Mouse (Mus musculus) hematopoietic stem cell, adult 5-6 weeks (primary cell): ENCODE data around the gene Dus1l. TPM values are rescaled to one million over a fixed set of nuclear protein-coding genes. Genes with fewer than 3 reads are reported as not detected.

Source experiments
- ATAC-seq, 2 experiments: fragments of 125-278 bp in 1 of 2; replicated peaks in 1 of 2; 2 replicates each; pipeline ENCODE4 v1.8.0; 2016 to 2017; ENCODE audit warnings: inconsistent platforms in 2 of 2, mild to moderate bottlenecking in 2 of 2, moderate number of reproducible peaks in 2 of 2, low read depth in 1 of 2, moderate TSS enrichment in 1 of 2; ENCODE audit not compliant: low FRiP score in 2 of 2, poor library complexity in 2 of 2, severe bottlenecking in 2 of 2, insufficient read depth in 1 of 2, low TSS enrichment in 1 of 2
- total RNA-seq: library from RNA; stranded (forward); fragments of 172-1452, 232-1000 nt; gene quantifications from 2 replicates; pipeline ENCODE4 v1.2.3, GENCODE M21; 2017

The Dus1l gene
- total RNA-seq, 1 experiment from 2014 or later = 28.9 TPM

DNA sequence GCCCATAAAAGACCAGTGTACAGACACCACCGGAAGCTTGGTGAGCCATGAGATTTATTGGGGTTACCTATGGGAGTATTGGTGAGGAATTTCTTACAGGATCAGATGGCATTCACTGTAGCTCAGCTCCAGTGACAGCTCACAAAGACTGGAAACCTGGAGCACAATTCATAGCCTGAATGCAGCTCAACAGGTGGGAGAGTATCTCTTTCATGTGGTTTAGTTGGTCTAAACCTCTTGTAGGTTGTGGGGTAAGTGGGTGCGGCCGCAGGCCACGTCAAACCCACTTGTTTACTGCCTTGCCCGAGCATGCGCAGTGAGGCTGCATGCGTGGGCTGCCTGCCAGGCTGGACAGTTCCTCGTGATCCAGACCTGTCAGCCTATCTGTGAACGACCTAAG is 36.0 kb downstream of the Dus1l start:
- no peak for ATAC-seq

DNA sequence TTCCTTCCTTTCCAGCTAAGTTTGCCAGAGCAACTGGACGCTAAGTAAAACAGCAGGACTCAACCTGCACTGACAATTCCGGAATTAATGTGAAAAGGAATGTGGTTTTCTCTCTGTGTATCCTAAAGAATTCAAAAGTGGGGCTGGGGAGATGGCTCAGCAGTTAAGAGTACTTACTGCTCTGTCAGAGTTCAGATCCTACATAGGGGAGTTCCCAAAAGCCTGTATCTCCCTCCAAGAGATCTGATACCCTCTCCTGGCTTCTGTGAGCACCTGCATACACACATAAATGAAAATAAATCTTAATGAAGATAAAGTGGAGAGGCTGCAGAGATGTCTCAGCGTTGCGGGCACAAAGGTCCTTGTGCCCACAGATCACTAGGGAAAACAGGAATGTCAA is 44.6 kb downstream of the Dus1l start:
- no peak for ATAC-seq

DNA sequence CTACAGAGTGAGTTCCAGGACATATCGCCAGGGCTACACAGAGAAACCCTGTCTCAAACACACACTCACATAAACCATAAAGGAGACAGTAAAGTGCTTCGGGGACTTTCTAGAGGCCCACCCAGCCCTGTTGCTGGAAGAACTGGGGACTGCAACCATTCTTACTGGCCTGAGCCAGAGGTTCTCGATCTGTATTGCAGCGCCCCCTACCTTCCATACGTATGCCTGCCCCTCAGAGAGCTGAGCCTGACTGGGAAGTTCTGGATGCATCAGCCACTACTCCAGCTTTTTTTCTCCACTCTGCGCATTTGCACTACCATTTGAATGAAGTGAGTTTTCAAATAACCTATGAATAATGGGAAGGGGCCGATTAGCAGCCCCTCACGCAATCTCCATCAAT is 46.8 kb downstream of the Dus1l start:
- ATAC-seq = peak; percentile 59 to 80; a peak in 3 of 4 replicates

DNA sequence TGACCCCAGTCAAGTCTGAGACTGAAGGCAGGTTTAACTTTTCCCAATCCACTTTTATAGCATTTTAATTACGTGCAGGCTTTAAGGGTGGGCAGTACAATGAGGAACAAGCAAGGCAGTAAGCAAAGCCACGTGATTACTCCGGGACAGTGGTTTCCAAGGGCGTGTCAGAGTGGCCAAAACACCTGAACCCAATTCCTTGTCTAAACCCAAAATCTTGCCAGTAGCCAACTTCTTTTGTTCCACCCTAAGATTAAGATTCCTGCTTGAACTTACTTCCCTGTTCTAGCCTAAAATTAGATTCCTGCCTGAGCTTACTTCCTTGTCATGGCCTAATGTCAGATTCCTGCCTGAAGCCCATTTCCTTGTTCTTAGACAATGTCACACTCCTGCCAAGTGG is 48.2 kb downstream of the Dus1l start:
- no peak for ATAC-seq

DNA sequence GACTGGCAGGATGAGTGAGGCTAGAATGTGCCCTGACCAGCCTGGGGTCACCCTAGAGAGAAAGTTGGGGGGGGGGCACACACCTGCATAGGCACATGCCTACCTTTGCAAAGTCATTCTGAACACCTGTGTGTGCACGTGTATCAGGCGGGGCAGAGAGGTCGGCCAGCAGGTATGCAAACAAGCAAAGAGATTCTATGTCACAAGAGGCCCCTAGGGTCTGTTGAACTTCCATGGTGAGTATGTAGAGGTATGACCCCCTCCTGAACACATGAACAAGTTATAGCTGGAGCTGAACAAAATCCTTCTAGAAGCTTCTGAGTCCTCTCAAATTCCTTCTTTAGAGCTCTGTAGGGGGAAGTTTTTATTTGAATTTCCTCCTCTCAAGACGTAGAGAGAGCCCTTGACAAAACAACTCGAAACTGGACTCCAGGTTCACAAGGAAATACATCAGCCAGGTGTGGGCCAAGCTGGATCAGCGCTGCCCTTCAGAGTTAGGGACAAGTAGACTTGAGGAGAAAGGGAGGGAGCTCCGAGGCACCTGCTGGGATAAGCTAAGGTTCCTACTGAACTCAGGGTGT is 52.0 kb downstream of the Dus1l start:
- ATAC-seq = no peak

DNA sequence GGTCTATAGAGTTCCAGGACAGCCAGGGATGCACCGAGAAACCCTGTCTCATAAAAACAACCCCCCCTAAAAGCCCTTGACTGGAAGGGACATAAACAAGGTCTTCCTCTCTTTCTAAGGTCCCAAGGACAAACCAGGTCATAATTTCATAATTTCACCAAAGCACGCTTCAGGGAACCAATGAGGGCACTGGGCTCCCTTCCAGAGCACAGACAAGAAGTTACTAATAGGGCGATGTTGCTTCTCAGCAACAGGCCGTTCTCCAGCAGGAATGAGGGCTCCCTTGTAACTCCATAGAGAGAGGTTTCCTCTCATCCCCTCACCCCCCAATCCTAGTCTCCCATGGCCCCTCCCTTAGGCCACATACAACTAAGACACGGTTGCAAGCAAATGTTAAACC is 55.2 kb downstream of the Dus1l start:
- no peak for ATAC-seq

Other genes with a start within 250 kb of the Dus1l start
- 11.6 and 21.4 TPM in 2 replicates for gene Mcrip1, start 246.7 kb downstream of the Dus1l start, total RNA-seq
- not detected in 2 replicates for gene Ppp1r27, start 245.3 kb downstream of the Dus1l start, total RNA-seq
- gene P4hb, start 223.2 kb downstream of the Dus1l start, total RNA-seq = 384 and 534 TPM in 2 replicates
- 110 and 120 TPM in 2 replicates for gene Arhgdia, start 214.8 kb downstream of the Dus1l start, total RNA-seq
- gene Alyref, start 198.0 kb downstream of the Dus1l start, total RNA-seq = 110 and 227 TPM in 2 replicates
- 18.1 and 32.6 TPM in 2 replicates for gene Anapc11, start 198.0 kb downstream of the Dus1l start, total RNA-seq
- gene Npb, start 187.9 kb downstream of the Dus1l start, total RNA-seq = not detected in 2 replicates
- gene Pcyt2, start 178.5 kb downstream of the Dus1l start, total RNA-seq = 38.6 and 41.7 TPM in 2 replicates
- 52.4 and 56.7 TPM in 2 replicates for gene Sirt7, start 171.2 kb downstream of the Dus1l start, total RNA-seq
- 18.1 and 33.2 TPM in 2 replicates for gene Mafg, start 162.8 kb downstream of the Dus1l start, total RNA-seq
- gene Pycr1, start 152.6 kb downstream of the Dus1l start, total RNA-seq = 0.88 and 2.1 TPM in 2 replicates
- 0.94 TPM in 1 of 2 replicates, not detected in the other for gene Myadml2, start 148.2 kb downstream of the Dus1l start, total RNA-seq
- not detected in 2 replicates for gene Notum, start 135.2 kb downstream of the Dus1l start, total RNA-seq
- 37.1 and 48.8 TPM in 2 replicates for gene Aspscr1, start 123.4 kb downstream of the Dus1l start, total RNA-seq
- gene Cenpx, start 82.7 kb downstream of the Dus1l start, total RNA-seq = 58.2 and 91.7 TPM in 2 replicates
- 34.2 and 34.5 TPM in 2 replicates for gene Lrrc45, start 82.5 kb downstream of the Dus1l start, total RNA-seq
- not detected in 2 replicates for gene Rac3, start 74.9 kb downstream of the Dus1l start, total RNA-seq
- 12.5 and 21.0 TPM in 2 replicates for gene Dcxr, start 69.1 kb downstream of the Dus1l start, total RNA-seq
- gene Cbr2, start 64.3 kb downstream of the Dus1l start, total RNA-seq = not detected in 2 replicates
- gene Hmga1b, start 33.6 kb downstream of the Dus1l start, total RNA-seq = 10.3 and 10.5 TPM in 2 replicates
- gene Rfng, start 12.2 kb downstream of the Dus1l start, total RNA-seq = 2.6 and 4.0 TPM in 2 replicates
- 58.1 and 67.2 TPM in 2 replicates for gene Gps1, start 12.1 kb downstream of the Dus1l start, total RNA-seq
- gene Fasn, start 28.1 kb upstream of the Dus1l start, total RNA-seq = 26.1 and 46.4 TPM in 2 replicates
- gene Ccdc57, start 136.5 kb upstream of the Dus1l start, total RNA-seq = 9.2 and 10.0 TPM in 2 replicates
- gene Slc16a3, start 152.1 kb upstream of the Dus1l start, total RNA-seq = 2.0 and 8.8 TPM in 2 replicates
- 97.6 and 158 TPM in 2 replicates for gene Csnk1d, start 194.9 kb upstream of the Dus1l start, total RNA-seq
- gene Cd7, start 243.0 kb upstream of the Dus1l start, total RNA-seq = 2.5 and 3.2 TPM in 2 replicates